Mouse (Mus musculus) embryonic facial prominence, embryonic 10.5 days (tissue): Measurements from ENCODE around the gene Rac3. TPM values are rescaled to one million over a fixed set of nuclear protein-coding genes. Genes with fewer than 3 reads are reported as not detected.
"Not testable (repeated sequence)": the region's sequence is repeated elsewhere in the genome, so short reads cannot be mapped to it uniquely, and the experiment has no call there.

Experiments
- DNase-seq: peaks from one replicate; pipeline ENCODE4 v3.0.0-alpha.2; 2017; ENCODE audit warnings: low spot score
- H3K27ac ChIP-seq: fragments of 300-500 bp; sonication (generic); replicated peaks from 2 replicates; pipeline ENCODE4 v1.5.1; 2016; ENCODE audit warnings: mild to moderate bottlenecking
- H3K27me3 ChIP-seq: fragments of 300-500 bp; sonication (generic); replicated peaks from 2 replicates; pipeline ENCODE4 v1.6.1; 2016; ENCODE audit warnings: low read depth, mild to moderate bottlenecking; ENCODE audit not compliant: poor library complexity, severe bottlenecking
- H3K36me3 ChIP-seq: fragments of 300-500 bp; sonication (generic); replicated peaks from 2 replicates; pipeline ENCODE4 v1.6.1; 2016; ENCODE audit warnings: mild to moderate bottlenecking, moderate library complexity
- H3K4me1 ChIP-seq: fragments of 300-500 bp; sonication (generic); 2 replicates; pipeline ENCODE4 v1.6.1; 2016
- H3K4me3 ChIP-seq: fragments of 300-500 bp; sonication (generic); 2 replicates; pipeline ENCODE4 v1.5.1; 2016; ENCODE audit warnings: mild to moderate bottlenecking, moderate library complexity
- H3K9me3 ChIP-seq: fragments of 300-500 bp; sonication (generic); 2 replicates; pipeline ENCODE4 v1.6.1; 2016; ENCODE audit warnings: mild to moderate bottlenecking
- WGBS: fragments of 180-500 bp; shearing (Covaris S2); methylation state at CpG from one replicate; pipeline ENCODE4 v1.1.7; 2016; 5-methylcytosine and 5-hydroxymethylcytosine counted together
- polyA plus RNA-seq: library from polyadenylated mRNA; unstranded; fragments of >200 nt; fragmentation: Nextera tagmentation; extraction: Ambion mirVana; gene quantifications from 2 replicates; pipeline ENCODE4 v1.2.1, GENCODE M21; 2016

The Rac3 gene
- 27.2 and 31.2 TPM in 2 replicates for polyA plus RNA-seq

GRCm38 (mm10) chr11:120721124-120722066 lies at the start of gene Rac3:
Gene Rac3, plus strand, starts transcription at chr11:120721470.
- H3K9me3 ChIP-seq, result no peaks in the 10 kb centered on the region
- peaks cover 51% of the 10 kb centered on the region for H3K27me3 ChIP-seq
- peaks cover 29% of the 10 kb centered on the region for H3K4me1 ChIP-seq
- WGBS, result under 1% methylated on average over 90 of the region's 90 CpGs
- peak; percentile 87 for DNase-seq
- H3K36me3 ChIP-seq, result peaks cover 37% of the 10 kb centered on the region
- peak within 1 kb of the TSS; percentile 72 for H3K4me3 ChIP-seq
- peak within 1 kb of the TSS; percentile 75 for H3K27ac ChIP-seq

- H3K27ac ChIP-seq, result peak within 1 kb of the TSS; percentile 98
- DNase-seq, result peak; percentile 96
- H3K4me3 ChIP-seq, result peak within 1 kb of the TSS; percentile 85
- H3K4me1 ChIP-seq, result peaks cover 26% of the 10 kb centered on the region
- H3K9me3 ChIP-seq, result no peaks in the 10 kb centered on the region
- peaks cover 36% of the 10 kb centered on the region for H3K36me3 ChIP-seq
- 1% methylated on average over 83 of the region's 83 CpGs for WGBS
- H3K27me3 ChIP-seq, result no peaks in the 10 kb centered on the region
Measured at GRCm38 (mm10) chr11:120672687-120673593, 48.3 kb upstream of the Rac3 start, which contains the start of gene Aspscr1. Gene Aspscr1, plus strand, starts transcription at chr11:120672973.

- WGBS, result 44% methylated on average over 12 of the region's 12 CpGs
- no peaks in the 10 kb centered on the region for H3K27me3 ChIP-seq
- H3K36me3 ChIP-seq, result peaks cover 43% of the 10 kb centered on the region
- peak overlapping the region; percentile 85 for H3K4me3 ChIP-seq
- H3K4me1 ChIP-seq, result peaks cover 26% of the 10 kb centered on the region
- peak overlapping the region; percentile 98 for H3K27ac ChIP-seq
- no peak for DNase-seq
- H3K9me3 ChIP-seq, result no peaks in the 10 kb centered on the region
Measured at GRCm38 (mm10) chr11:120673594-120674122, 47.6 kb upstream of the Rac3 start.

GRCm38 (mm10) chr11:120675875-120676274 lies 45.4 kb upstream of the Rac3 start:
- H3K27me3 ChIP-seq, H3K9me3 ChIP-seq, H3K27ac ChIP-seq, H3K4me3 ChIP-seq, DNase-seq: not testable (repeated sequence)
- 76% methylated on average over 5 of the region's 5 CpGs for WGBS
- H3K36me3 ChIP-seq, result peaks cover 65% of the 10 kb centered on the region
- H3K4me1 ChIP-seq, result peaks cover 26% of the 10 kb centered on the region

- no peaks in the 10 kb centered on the region for H3K27me3 ChIP-seq
- H3K4me3 ChIP-seq, result no peak overlapping the region
- DNase-seq, result no peak
- 94% methylated on average over 4 of the region's 4 CpGs for WGBS
- H3K4me1 ChIP-seq, result peaks cover 26% of the 10 kb centered on the region
- peaks cover 73% of the 10 kb centered on the region for H3K36me3 ChIP-seq
- no peaks in the 10 kb centered on the region for H3K9me3 ChIP-seq
- no peak overlapping the region for H3K27ac ChIP-seq
Measured at GRCm38 (mm10) chr11:120676951-120677350, 44.3 kb upstream of the Rac3 start.

- Histone ChIP-seq H3K4me3 (no peak overlapping the region), H3K36me3 (peaks cover 94% of the 10 kb centered on the region), H3K4me1 (peaks cover 5% of the 10 kb centered on the region; the same call in 1 of the 2 replicates), H3K9me3 (no peaks in the 10 kb centered on the region), H3K27ac (no peak overlapping the region), H3K27me3 (no peaks in the 10 kb centered on the region)
- 87% methylated on average over 3 of the region's 3 CpGs for WGBS
- no peak for DNase-seq
Measured at GRCm38 (mm10) chr11:120679909-120680308, 41.4 kb upstream of the Rac3 start.

GRCm38 (mm10) chr11:120682683-120683082 lies 38.6 kb upstream of the Rac3 start:
- 0 out of 2 replicates have a peak, but pooled peaks cover 3% of the 10 kb centered on the region for H3K4me1 ChIP-seq
- H3K9me3 ChIP-seq, result no peaks in the 10 kb centered on the region
- no peaks in the 10 kb centered on the region for H3K27me3 ChIP-seq
- H3K36me3 ChIP-seq, result peaks cover 96% of the 10 kb centered on the region
- no peak for DNase-seq
- WGBS, result 93% methylated on average over 5 of the region's 5 CpGs
- H3K4me3 ChIP-seq, result no peak overlapping the region
- H3K27ac ChIP-seq, result no peak overlapping the region

- 90% methylated on average over 3 of the region's 3 CpGs for WGBS
- peaks cover 96% of the 10 kb centered on the region for H3K36me3 ChIP-seq
Measured at GRCm38 (mm10) chr11:120683536-120683935, 37.7 kb upstream of the Rac3 start.

GRCm38 (mm10) chr11:120684086-120684485 lies 37.2 kb upstream of the Rac3 start:
- 73% methylated on average over 2 of the region's 2 CpGs for WGBS

More at GRCm38 (mm10) chr11:120683536-120683935, 37.7 kb upstream of the Rac3 start:
- H3K27ac ChIP-seq, result no peak overlapping the region
- no peak overlapping the region for H3K4me3 ChIP-seq
- DNase-seq, result no peak
- H3K27me3 ChIP-seq, result no peaks in the 10 kb centered on the region
- H3K9me3 ChIP-seq, result no peaks in the 10 kb centered on the region
- 0 out of 2 replicates have a peak, but pooled peaks cover 3% of the 10 kb centered on the region for H3K4me1 ChIP-seq

GRCm38 (mm10) chr11:120684660-120685059 lies 36.6 kb upstream of the Rac3 start:
- H3K27me3 ChIP-seq, result no peaks in the 10 kb centered on the region
- peaks cover 96% of the 10 kb centered on the region for H3K36me3 ChIP-seq
- H3K4me3 ChIP-seq, result no peak overlapping the region
- H3K27ac ChIP-seq, result no peak overlapping the region
- 90% methylated on average over 2 of the region's 2 CpGs for WGBS
- DNase-seq, result no peak
- 0 out of 2 replicates have a peak, but pooled peaks cover 3% of the 10 kb centered on the region for H3K4me1 ChIP-seq
- no peaks in the 10 kb centered on the region for H3K9me3 ChIP-seq

More at GRCm38 (mm10) chr11:120684086-120684485, 37.2 kb upstream of the Rac3 start:
- Histone ChIP-seq H3K27me3 (no peaks in the 10 kb centered on the region), H3K4me3 (no peak overlapping the region), H3K27ac (no peak overlapping the region), H3K4me1 (0 out of 2 replicates have a peak, but pooled peaks cover 3% of the 10 kb centered on the region), H3K36me3 (peaks cover 96% of the 10 kb centered on the region), H3K9me3 (no peaks in the 10 kb centered on the region)
- no peak for DNase-seq

- peaks cover 96% of the 10 kb centered on the region for H3K36me3 ChIP-seq
- no peak overlapping the region for H3K4me3 ChIP-seq
- H3K27ac ChIP-seq, result peak overlapping the region; percentile 36
- WGBS, result 79% methylated on average over 20 of the region's 20 CpGs
- no peak for DNase-seq
- 0 out of 2 replicates have a peak, but pooled peaks cover 3% of the 10 kb centered on the region for H3K4me1 ChIP-seq
- no peaks in the 10 kb centered on the region for H3K9me3 ChIP-seq
- H3K27me3 ChIP-seq, result no peaks in the 10 kb centered on the region
Measured at GRCm38 (mm10) chr11:120686650-120687272, 34.5 kb upstream of the Rac3 start.
